Mouse (Mus musculus) lung, adult 2 months (tissue): Measurements from ENCODE around the gene Msrb3. TPM values are rescaled to one million over a fixed set of nuclear protein-coding genes. Genes with fewer than 3 reads are reported as not detected.

ENCODE experiments used
- DNase-seq: peaks from one replicate; pipeline ENCODE4 v3.0.0; 2022
- H3K4me1 ChIP-seq: fragments of 200-500 bp; 2 replicates; pipeline ENCODE4 v1.6.1; 2011; ENCODE audit warnings: low read length; ENCODE audit not compliant: control insufficient read depth, insufficient read depth
- H3K4me3 ChIP-seq: fragments of 200-500 bp; replicated peaks from 2 replicates; pipeline ENCODE3; 2011; ENCODE audit warnings: low read depth, mild to moderate bottlenecking, control low read depth, low read length; ENCODE audit errors: extremely low read depth
- CTCF ChIP-seq: fragments of 200-500 bp; IDR thresholded peaks from 2 replicates; pipeline ENCODE4 v1.5.1; 2011; ENCODE audit warnings: mild to moderate bottlenecking, low read length, control low read depth; ENCODE audit not compliant: insufficient read depth
- POLR2A ChIP-seq: fragments of 200-500 bp; IDR thresholded peaks from 2 replicates; pipeline ENCODE4 v1.6.1; 2011; ENCODE audit warnings: low read depth, mild to moderate bottlenecking, control low read depth, low read length, borderline replicate concordance; ENCODE audit errors: extremely low read depth
- WGBS: fragments of 180-500 bp; shearing (Covaris S2); methylation state at CpG from one replicate; pipeline ENCODE4 v1.1.7; 2018; 5-methylcytosine and 5-hydroxymethylcytosine counted together
- polyA plus RNA-seq: library from polyadenylated mRNA; depleted of rRNA; stranded (reverse); fragments of >200 nt; gene quantifications from 2 replicates; pipeline ENCODE4 v1.2.3, GENCODE M21; 2012

Msrb3 gene
- polyA plus RNA-seq, 1 experiment: 36.6 TPM

DNA sequence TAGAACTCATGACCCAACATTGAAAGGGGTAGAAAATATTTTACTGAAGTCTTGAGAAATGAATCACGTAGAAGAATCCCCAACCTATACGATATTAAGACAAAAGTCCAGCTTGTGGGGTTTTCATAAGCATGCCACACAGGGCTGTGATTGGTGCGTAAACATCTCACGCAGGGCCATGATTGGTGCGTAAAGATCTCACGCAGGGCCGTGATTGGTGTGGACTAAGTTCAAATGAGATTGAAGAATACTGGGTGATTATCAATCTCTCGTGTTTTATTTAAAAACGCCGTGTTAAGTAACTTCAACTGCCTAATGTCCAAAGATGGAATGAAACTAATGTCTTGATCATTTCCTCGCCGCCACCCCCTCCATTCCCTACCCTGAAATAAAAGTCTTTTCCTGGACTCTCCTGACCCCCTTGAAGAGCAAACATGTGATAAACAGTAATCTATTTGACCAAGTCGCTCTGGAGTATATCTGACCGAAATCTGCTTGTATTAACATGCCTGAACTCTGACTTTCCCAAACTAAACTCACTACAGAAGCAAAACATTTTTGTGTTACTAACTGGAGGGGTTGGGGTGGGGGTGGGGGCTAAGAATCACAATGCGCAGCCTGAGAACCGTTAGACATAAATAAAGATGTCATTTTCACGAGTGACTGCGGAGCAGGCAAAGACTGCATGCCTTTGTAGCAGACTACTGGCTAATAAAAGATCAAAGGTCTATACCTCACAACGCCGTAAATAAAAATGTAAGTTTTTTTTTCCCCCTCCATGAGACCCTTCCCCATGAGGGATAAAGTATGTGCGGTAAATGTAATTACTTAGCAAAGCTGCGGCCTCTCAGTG, 27.0 kb downstream of the Msrb3 start:
- Histone ChIP-seq H3K4me1 (peaks cover 5% of the 10 kb centered on the region; the same call in 1 of the 2 replicates), H3K4me3 (no peak overlapping the region)
- 66% methylated on average over 22 of the region's 22 CpGs for WGBS
- TF ChIP-seq CTCF: no peak
- no peak for TF ChIP-seq POLR2A
- no peak for DNase-seq

DNA sequence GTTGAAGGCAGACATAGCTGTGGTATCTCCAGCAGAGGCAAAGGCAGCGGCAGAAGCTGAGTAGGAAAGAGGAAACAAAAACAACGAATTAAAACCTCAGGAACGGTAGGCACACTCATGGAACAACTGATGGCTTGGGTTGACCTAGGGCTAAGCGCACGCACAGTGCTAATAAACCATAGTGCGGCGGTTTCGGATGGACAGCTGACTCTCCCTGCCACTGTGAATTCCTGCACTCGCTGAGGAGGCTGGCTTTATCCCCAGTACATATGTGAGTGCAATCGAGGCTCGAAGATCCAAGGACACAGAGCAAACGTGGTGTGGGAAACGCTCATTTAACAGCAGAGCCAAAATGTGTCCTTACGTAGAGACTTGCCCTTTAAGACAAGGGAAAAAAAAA, 27.8 kb downstream of the Msrb3 start:
- no peak for TF ChIP-seq CTCF
- Histone ChIP-seq H3K4me1 (no peaks in the 10 kb centered on the region; the same call in 1 of the 2 replicates), H3K4me3 (no peak overlapping the region)
- WGBS: 86% methylated on average over 14 of the region's 14 CpGs
- DNase-seq: no peak

DNA sequence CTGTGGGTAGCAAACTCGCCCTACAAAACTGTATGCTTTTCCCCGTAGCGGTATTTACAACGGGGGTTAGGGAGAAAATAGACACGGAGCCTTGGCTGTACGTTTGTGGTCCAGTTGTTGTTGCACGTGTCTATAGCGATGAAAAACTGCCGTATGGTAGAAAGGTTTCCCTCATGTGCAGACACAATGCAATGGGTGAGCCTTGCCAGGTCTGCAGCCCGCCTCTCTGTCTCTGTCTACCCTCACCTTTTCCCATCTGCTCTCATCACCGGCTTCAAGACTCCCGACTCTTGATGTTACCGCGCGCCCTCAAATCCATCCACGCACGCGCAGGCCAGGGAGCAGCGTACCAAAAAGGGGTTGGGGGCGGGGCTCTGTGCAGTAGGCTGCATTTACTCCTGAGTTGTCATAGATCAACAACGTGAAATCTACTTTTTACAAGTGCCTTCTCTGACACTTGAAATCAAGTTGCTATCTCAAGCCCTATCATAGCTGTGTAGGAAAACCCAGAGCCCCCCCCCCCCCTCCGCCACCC, 29.6 kb downstream of the Msrb3 start:
- DNase-seq: no peak
- Histone ChIP-seq H3K4me3 (no peak overlapping the region), H3K4me1 (no peaks in the 10 kb centered on the region; the same call in 1 of the 2 replicates)
- TF ChIP-seq POLR2A (no peak), CTCF (no peak)
- 92% methylated on average over 22 of the region's 22 CpGs for WGBS

DNA sequence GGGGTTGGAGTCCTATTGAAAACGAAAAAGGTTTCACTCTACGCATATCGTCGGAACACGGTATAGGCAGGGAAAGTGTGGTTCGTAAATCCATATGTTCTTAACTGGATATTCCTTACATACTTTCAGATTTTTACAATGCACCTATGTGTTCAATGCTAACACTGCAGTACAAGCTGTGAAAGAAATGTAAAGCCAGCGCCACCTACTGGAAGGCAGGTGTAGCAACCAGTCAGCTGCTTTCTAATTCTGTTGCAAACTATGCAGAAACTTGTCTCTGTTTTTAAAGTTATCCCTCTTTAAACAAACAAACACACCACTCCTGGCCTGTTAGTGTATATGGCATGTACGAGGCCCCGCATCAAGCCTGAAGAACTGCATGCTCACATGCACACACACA, 34.5 kb downstream of the Msrb3 start:
- Histone ChIP-seq H3K4me1 (no peaks in the 10 kb centered on the region), H3K4me3 (no peak overlapping the region)
- TF ChIP-seq CTCF: peak; percentile 72
- no peak for TF ChIP-seq POLR2A
- DNase-seq: peak; percentile 39
- 21% methylated on average over 9 of the region's 9 CpGs for WGBS

DNA sequence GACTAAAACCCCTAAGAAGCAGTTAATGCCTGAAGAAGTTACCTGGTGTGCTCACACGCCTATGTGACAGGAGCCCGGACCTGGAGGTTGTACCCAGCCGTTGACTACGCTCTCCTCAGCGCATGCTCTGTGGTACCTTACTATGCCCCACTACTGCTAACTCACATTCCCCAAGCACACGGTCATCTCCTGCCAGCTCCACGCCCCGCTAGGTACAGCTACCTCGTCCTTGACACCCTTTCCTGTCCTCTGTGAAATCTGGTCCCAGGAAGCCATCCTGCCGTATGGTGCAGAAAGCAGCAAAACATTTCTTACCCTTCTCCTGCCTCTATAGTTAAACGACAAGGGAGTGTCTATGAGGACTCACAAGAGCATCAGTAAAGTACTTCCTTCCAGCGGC, 37.2 kb downstream of the Msrb3 start:
- WGBS: 90% methylated on average over 12 of the region's 12 CpGs
- no peak for DNase-seq
- no peaks in the 10 kb centered on the region for H3K4me1 ChIP-seq
- no peak for TF ChIP-seq POLR2A
- no peak for TF ChIP-seq CTCF
- no peak overlapping the region for H3K4me3 ChIP-seq

DNA sequence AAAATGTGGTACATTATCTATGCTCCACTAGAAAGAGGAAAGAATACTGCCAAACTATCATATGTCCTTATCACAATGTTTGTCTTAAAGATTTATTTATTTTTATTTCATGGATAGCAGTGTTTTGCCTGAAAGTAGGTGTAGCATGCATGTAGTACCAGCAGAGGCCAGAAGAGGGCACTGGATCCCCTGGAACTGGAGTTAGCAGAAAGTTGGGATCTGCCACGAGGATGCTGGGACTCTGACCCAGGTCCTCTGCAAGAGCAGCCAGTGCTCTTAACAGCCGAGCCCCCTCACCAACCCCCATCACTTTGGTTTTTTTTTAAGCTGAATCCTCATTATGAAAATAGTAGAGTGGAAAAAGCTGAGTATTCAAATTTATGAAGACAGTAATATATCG, 37.7 kb downstream of the Msrb3 start:
- peak; percentile 41 for DNase-seq
- WGBS: 77% methylated on average over 3 of the region's 3 CpGs
- H3K4me3 ChIP-seq: no peak overlapping the region
- TF ChIP-seq POLR2A (no peak), CTCF (peak; percentile 57)
- no peaks in the 10 kb centered on the region for H3K4me1 ChIP-seq

DNA sequence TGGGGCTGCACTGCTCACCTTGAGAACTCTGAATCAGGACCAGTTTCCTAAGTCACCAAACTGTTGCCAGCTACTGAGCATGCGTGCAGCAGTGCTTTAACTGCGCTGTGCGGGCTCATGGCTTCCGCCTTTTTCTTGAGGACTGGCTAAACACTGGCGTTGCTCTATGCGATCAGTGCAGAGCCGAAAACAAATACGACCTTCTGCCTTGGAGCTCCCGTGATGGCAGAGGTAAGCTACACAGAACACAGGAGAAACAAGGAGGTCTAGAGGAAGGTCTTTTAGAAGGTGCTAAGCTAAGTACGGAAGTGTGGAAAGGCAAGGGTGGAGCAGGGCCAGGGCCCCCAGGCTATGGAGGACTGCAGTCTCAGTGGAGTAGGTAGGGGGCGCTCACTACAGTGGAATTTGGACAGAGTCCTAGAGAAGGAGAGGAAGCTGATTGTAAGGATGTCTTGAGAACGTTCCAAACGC, 41.3 kb downstream of the Msrb3 start:
- H3K4me3 ChIP-seq: peak overlapping the region; percentile 42
- TF ChIP-seq CTCF (peak; percentile 47), POLR2A (no peak)
- WGBS: 54% methylated on average over 13 of the region's 13 CpGs
- H3K4me1 ChIP-seq: no peaks in the 10 kb centered on the region
- DNase-seq: peak; percentile 32

DNA sequence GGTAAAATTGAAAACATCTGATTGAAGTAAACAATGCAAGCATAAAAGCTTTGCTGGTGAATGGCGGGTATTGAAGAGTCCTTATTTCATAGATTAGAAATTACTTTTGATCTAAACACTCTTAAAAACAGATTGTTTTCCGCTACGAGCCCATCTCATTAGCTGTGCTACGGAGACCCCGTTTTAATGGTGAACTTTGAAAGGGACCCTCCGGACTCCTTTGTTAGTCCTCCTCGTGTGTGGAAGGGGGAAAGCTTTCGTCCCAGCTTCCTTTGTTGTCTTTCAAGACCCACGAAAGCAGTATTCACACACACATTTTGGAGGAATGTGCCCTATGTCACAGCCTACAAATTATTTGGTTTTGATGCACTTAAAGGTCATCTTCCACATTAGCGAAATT, 44.6 kb downstream of the Msrb3 start:
- 89% methylated on average over 10 of the region's 10 CpGs for WGBS
- TF ChIP-seq CTCF (no peak), POLR2A (no peak)
- no peak for DNase-seq
- no peak overlapping the region for H3K4me3 ChIP-seq
- H3K4me1 ChIP-seq: no peaks in the 10 kb centered on the region

DNA sequence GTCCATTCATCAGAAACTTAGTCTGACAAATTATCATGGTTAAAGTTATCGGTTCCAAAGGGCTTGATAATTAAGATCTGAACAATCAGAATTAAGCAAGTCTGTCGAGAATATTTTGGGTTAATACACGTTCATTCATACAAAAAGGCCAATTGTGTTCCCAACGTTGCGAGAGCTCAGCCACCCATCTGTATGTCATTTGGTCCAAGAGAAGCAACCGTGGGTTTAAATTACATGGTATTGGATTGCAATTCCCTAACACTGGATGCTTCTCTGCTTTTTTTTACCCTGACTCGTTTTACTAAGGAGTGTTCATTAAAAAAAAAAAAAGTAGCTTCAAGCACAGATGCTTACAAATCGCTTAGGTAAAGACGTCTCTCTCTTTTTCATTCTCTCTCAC, 45.1 kb downstream of the Msrb3 start:
- TF ChIP-seq CTCF (no peak), POLR2A (no peak)
- Histone ChIP-seq H3K4me3 (no peak overlapping the region), H3K4me1 (no peaks in the 10 kb centered on the region)
- WGBS: 90% methylated on average over 9 of the region's 9 CpGs
- no peak for DNase-seq
